Mouse (Mus musculus) embryo, embryonic 10 days (tissue): ENCODE measurements at regions not wholly inside any gene's neighbourhood (a gene's known extent, or its start where the extent isn't known, plus 50 kb on each side); places are given as distances from the start of the nearest gene placed in this dataset.

Source experiments
- DNase-seq: peaks from one replicate; pipeline ENCODE4 v3.0.0-alpha.2; 2015; ENCODE audit warnings: low spot score

- no peak for DNase-seq
Measured at GRCm38 (mm10) chrX:129272135-129272534, 477.4 kb upstream of the Diaph2 start.

DNA sequence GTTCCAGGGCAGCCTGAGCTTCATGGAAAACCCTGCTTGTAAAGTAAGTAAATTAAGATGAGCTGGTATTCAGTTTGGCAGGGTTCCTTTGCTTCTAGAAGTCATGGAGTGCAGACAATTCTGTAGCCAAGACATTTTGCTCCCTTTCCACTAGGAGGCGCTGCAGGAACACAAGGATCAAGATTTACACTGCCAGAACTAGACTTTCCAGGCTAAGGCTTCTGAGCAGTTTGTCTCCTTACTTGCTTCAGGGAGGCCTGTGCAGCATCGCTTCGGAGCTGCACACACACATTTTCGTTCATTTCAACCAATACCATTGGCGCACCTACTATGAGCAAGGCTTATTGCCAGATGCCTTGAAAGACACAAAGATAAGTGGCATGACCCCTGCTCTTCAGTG, 445.6 kb upstream of the Diaph2 start:
- DNase-seq: peak; percentile 80

GRCm38 (mm10) chrX:129309380-129309779, 440.2 kb upstream of the Diaph2 start:
- no peak for DNase-seq

DNA sequence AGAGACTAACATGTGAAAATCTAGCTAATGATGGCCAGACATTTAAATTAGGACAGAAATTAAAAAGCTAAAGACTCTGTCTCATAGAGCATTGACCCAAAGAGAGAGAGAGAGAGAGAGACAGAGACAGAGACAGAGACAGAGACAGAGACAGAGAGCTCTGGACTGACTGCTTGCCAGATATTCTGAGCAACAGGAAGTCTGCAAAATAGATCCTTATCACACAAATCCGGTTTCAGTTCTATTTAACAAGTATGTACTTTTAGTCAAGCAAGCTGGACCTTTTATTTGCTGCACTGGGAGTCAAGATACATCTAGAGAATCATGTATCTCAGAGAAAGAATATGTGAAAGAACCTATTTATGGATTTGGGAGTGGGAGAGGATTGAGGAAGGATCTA, 420.1 kb upstream of the Diaph2 start:
- DNase-seq: no peak

DNA sequence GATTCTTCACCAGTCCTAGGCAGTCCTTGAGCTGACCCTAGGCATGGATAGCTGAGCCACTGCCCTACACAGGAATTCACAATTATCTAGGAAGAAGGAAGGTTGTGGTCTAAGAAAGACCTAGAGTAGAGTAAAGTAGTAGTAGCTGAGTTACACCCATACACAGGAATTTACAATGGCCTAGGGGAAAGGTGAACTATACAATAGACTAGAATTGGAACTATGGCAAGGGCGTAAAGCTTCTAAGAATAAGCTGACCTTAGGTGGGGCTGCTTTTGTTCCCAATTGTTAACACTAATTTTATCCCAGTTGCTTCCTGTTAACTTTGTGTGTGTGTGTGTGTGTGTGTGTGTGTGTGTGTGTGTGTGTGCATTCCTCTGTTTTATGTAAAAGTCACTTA, 416.7 kb upstream of the Diaph2 start:
- DNase-seq: no peak
